Mouse (Mus musculus): ENCODE results near the gene Cdkal1.

- TF ChIP-seq CTCF (IDR thresholded peaks at IDR 0.05; ENCODE audit: borderline replicate concordance, control insufficient read depth, extremely low read depth, insufficient read depth, low read length, poor library complexity) (no peak), POLR2A (IDR thresholded peaks at IDR 0.05; ENCODE audit: control insufficient read depth, extremely low read depth, insufficient read depth, low read length, poor library complexity) (no peak)
Measured at GRCm38 (mm10) chr13:29826041-29826440, 29.4 kb downstream of the Cdkal1 start.

All from thymus, adult 2 months (tissue).